Mouse (Mus musculus): ENCODE measurements around the gene Gpr89. TPM values are rescaled to one million over a fixed set of nuclear protein-coding genes. Genes with fewer than 3 reads are reported as not detected.

Gpr89 gene
- polyA plus RNA-seq, 1 experiment, result 0.18 TPM

GRCm38 (mm10) chr3:96820116-96820915, 84.8 kb downstream of the Gpr89 start:
- no peak overlapping the region for H3K4me3 ChIP-seq (replicated peaks)
- TF ChIP-seq TAL1 (IDR thresholded peaks at IDR 0.05; ENCODE audit: low read length) (no peak; the same call in 2 of the 3 replicates), GATA1 (IDR thresholded peaks at IDR 0.05; ENCODE audit: low read length) (no peak)
- no peaks in the 10 kb centered on the region for H3K36me3 ChIP-seq (ENCODE audit: control insufficient read depth)
- H3K9me3 ChIP-seq (ENCODE audit: control insufficient read depth, low read length), result no peaks in the 10 kb centered on the region; the same call in 1 of the 2 replicates
- no peaks in the 10 kb centered on the region for H3K27me3 ChIP-seq (ENCODE audit: control insufficient read depth)
- H3K4me1 ChIP-seq (ENCODE audit: control insufficient read depth), result no peaks in the 10 kb centered on the region

Other genes with a start within 250 kb of the Gpr89 start
- 0.02 TPM in 1 of 2 replicates, not detected in the other for gene Ankrd35, start 235.2 kb downstream of the Gpr89 start, polyA plus RNA-seq (2012)
- gene Pias3, start 209.0 kb downstream of the Gpr89 start, polyA plus RNA-seq (2012), result 0.52 and 0.75 TPM in 2 replicates
- 0.05 and 0.06 TPM in 2 replicates for gene Nudt17, start 196.8 kb downstream of the Gpr89 start, polyA plus RNA-seq (2012)
- gene Polr3c, start 177.7 kb downstream of the Gpr89 start, polyA plus RNA-seq (2012), result 1.2 TPM in 2 replicates
- gene Rnf115, start 177.7 kb downstream of the Gpr89 start, polyA plus RNA-seq (2012), result 0.76 and 0.98 TPM in 2 replicates
- gene Pdzk1, start 76.1 kb downstream of the Gpr89 start, polyA plus RNA-seq (2012), result not detected in 2 replicates
- not detected in 2 replicates for gene Cd160, start 76.0 kb downstream of the Gpr89 start, polyA plus RNA-seq (2012)
- gene Gja5, start 653 bp downstream of the Gpr89 start, polyA plus RNA-seq (2012), result not detected in 2 replicates
- not detected in 2 replicates for gene Gja8, start 20.7 kb upstream of the Gpr89 start, polyA plus RNA-seq (2012)

All from erythroblast, embryonic 14.5 days (primary cell).